Mouse (Mus musculus): Measurements from ENCODE around the gene Ly6c2. TPM values are rescaled to one million over a fixed set of nuclear protein-coding genes. Genes with fewer than 3 reads are reported as not detected.

The Ly6c2 gene
- total RNA-seq (2023), result 100 to 1,000 TPM; 127 to 151 TPM

GRCm38 (mm10) chr15:75111861-75112630 lies at the start of gene Ly6c2:
TSS of gene Ly6c2 (minus strand) at chr15:75111970.

GRCm38 (mm10) chr15:75154940-75155339 lies 43.2 kb upstream of the Ly6c2 start, which contains the start of gene Ly6g:
TSS of gene Ly6g (plus strand) at chr15:75155240.

Other genes with a start within 250 kb of the Ly6c2 start
- gene 2010109I03Rik, start 214.9 kb downstream of the Ly6c2 start, total RNA-seq (2023), result under 1 TPM in 1 of 2 experiments, not detected in 1; 0.36 TPM
- not detected for gene Ly6i, start 128.5 kb downstream of the Ly6c2 start, total RNA-seq (2023)
- gene Ly6a, start 113.9 kb downstream of the Ly6c2 start, total RNA-seq (2023), result 10 to 100 TPM; 42.6 to 46.7 TPM
- gene Ly6c1, start 63.1 kb downstream of the Ly6c2 start, total RNA-seq (2023), result 10 to 100 TPM; 44.8 to 50.1 TPM
- gene Ly6g, start 43.3 kb upstream of the Ly6c2 start, total RNA-seq (2023), result not detected
- not detected for gene BC025446, start 104.4 kb upstream of the Ly6c2 start, total RNA-seq (2023)
- gene Ly6f, start 156.5 kb upstream of the Ly6c2 start, total RNA-seq (2023), result not detected

All from T-cell, adult 66 days (primary cell).